Mouse (Mus musculus): ENCODE measurements around the gene Acsl6. TPM values are rescaled to one million over a fixed set of nuclear protein-coding genes. Genes with fewer than 3 reads are reported as not detected.

Acsl6 gene
- polyA plus RNA-seq, 1 experiment from 2014 or later, result 5.7 TPM

GRCm38 (mm10) chr11:54310588-54310987, 7.0 kb downstream of the Acsl6 start:
- ATAC-seq (ENCODE audit: insufficient number of reproducible peaks, low FRiP score, low TSS enrichment, low read depth), result no peak
- H3K36me3 ChIP-seq, result no peaks in the 10 kb centered on the region
- no peak overlapping the region for H3K9ac ChIP-seq
- 0 out of 2 replicates have a peak, but pooled peaks cover 4% of the 10 kb centered on the region for H3K4me1 ChIP-seq
- peaks cover 3% of the 10 kb centered on the region; the same call in 1 of the 2 replicates for H3K27me3 ChIP-seq
- WGBS, result 66% methylated on average over 2 of the region's 2 CpGs
- no peak overlapping the region for H3K4me2 ChIP-seq (replicated peaks)
- no peak overlapping the region for H3K27ac ChIP-seq (replicated peaks)
- no peaks in the 10 kb centered on the region for H3K9me3 ChIP-seq (replicated peaks)
- no peak overlapping the region for H3K4me3 ChIP-seq (replicated peaks)

- ATAC-seq (ENCODE audit: insufficient number of reproducible peaks, low FRiP score, low TSS enrichment, low read depth), result no peak
- H3K9ac ChIP-seq, result no peak overlapping the region
- H3K4me2 ChIP-seq (replicated peaks), result no peak overlapping the region
- no peak overlapping the region for H3K4me3 ChIP-seq (replicated peaks)
- H3K27ac ChIP-seq (replicated peaks), result no peak overlapping the region
- 0 out of 2 replicates have a peak, but pooled peaks cover 4% of the 10 kb centered on the region for H3K4me1 ChIP-seq
- no peaks in the 10 kb centered on the region for H3K36me3 ChIP-seq
- WGBS, result 13% methylated on average over 5 of the region's 5 CpGs
- H3K27me3 ChIP-seq, result no peaks in the 10 kb centered on the region
- no peaks in the 10 kb centered on the region for H3K9me3 ChIP-seq (replicated peaks)
Measured at GRCm38 (mm10) chr11:54312021-54312420, 8.4 kb downstream of the Acsl6 start.

- Histone ChIP-seq H3K36me3 (no peaks in the 10 kb centered on the region), H3K4me2 (replicated peaks) (no peak overlapping the region), H3K4me1 (0 out of 2 replicates have a peak, but pooled peaks cover 4% of the 10 kb centered on the region), H3K27ac (replicated peaks) (no peak overlapping the region), H3K27me3 (no peaks in the 10 kb centered on the region), H3K9ac (no peak overlapping the region), H3K9me3 (replicated peaks) (no peaks in the 10 kb centered on the region), H3K4me3 (replicated peaks) (no peak overlapping the region)
- ATAC-seq (ENCODE audit: insufficient number of reproducible peaks, low FRiP score, low TSS enrichment, low read depth), result no peak
- 9% methylated on average over 1 of the region's 1 CpGs for WGBS
Measured at GRCm38 (mm10) chr11:54312603-54313002, 9.0 kb downstream of the Acsl6 start.

GRCm38 (mm10) chr11:54313391-54314360, 10.1 kb downstream of the Acsl6 start:
- no peaks in the 10 kb centered on the region for H3K36me3 ChIP-seq
- no peak overlapping the region for H3K27ac ChIP-seq (replicated peaks)
- ATAC-seq (ENCODE audit: insufficient number of reproducible peaks, low FRiP score, low TSS enrichment, low read depth), result no peak
- H3K4me3 ChIP-seq (replicated peaks), result no peak overlapping the region
- no peaks in the 10 kb centered on the region for H3K9me3 ChIP-seq (replicated peaks)
- H3K27me3 ChIP-seq, result no peaks in the 10 kb centered on the region
- no peak overlapping the region for H3K9ac ChIP-seq
- WGBS, result 73% methylated on average over 7 of the region's 7 CpGs
- H3K4me1 ChIP-seq, result 0 out of 2 replicates have a peak, but pooled peaks cover 4% of the 10 kb centered on the region
- no peak overlapping the region for H3K4me2 ChIP-seq (replicated peaks)

- no peak; the same call in 1 of the 2 replicates for ATAC-seq (ENCODE audit: insufficient number of reproducible peaks, low FRiP score, low TSS enrichment, low read depth)
- H3K27me3 ChIP-seq, result no peaks in the 10 kb centered on the region
- 14% methylated on average over 3 of the region's 3 CpGs for WGBS
- H3K36me3 ChIP-seq, result no peaks in the 10 kb centered on the region
- no peak overlapping the region for H3K9ac ChIP-seq
- H3K4me2 ChIP-seq (replicated peaks), result no peak overlapping the region
- no peaks in the 10 kb centered on the region for H3K9me3 ChIP-seq (replicated peaks)
- 0 out of 2 replicates have a peak, but pooled peaks cover 4% of the 10 kb centered on the region for H3K4me1 ChIP-seq
- H3K4me3 ChIP-seq (replicated peaks), result no peak overlapping the region
- no peak overlapping the region for H3K27ac ChIP-seq (replicated peaks)
Measured at GRCm38 (mm10) chr11:54314740-54315139, 11.1 kb downstream of the Acsl6 start.

GRCm38 (mm10) chr11:54315336-54315735, 11.7 kb downstream of the Acsl6 start:
- H3K4me2 ChIP-seq (replicated peaks), result no peak overlapping the region
- H3K4me3 ChIP-seq (replicated peaks), result no peak overlapping the region
- H3K27me3 ChIP-seq, result no peaks in the 10 kb centered on the region

GRCm38 (mm10) chr11:54317361-54317760, 13.8 kb downstream of the Acsl6 start:
- ATAC-seq (ENCODE audit: insufficient number of reproducible peaks, low FRiP score, low TSS enrichment, low read depth), result no peak
- Histone ChIP-seq H3K4me3 (replicated peaks) (no peak overlapping the region), H3K9ac (no peak overlapping the region), H3K27me3 (no peaks in the 10 kb centered on the region), H3K36me3 (no peaks in the 10 kb centered on the region), H3K4me1 (no peaks in the 10 kb centered on the region), H3K4me2 (replicated peaks) (no peak overlapping the region), H3K27ac (replicated peaks) (no peak overlapping the region), H3K9me3 (replicated peaks) (no peaks in the 10 kb centered on the region)
- WGBS, result 87% methylated on average over 8 of the region's 8 CpGs

More at GRCm38 (mm10) chr11:54315336-54315735, 11.7 kb downstream of the Acsl6 start:
- no peaks in the 10 kb centered on the region for H3K9me3 ChIP-seq (replicated peaks)
- no peak overlapping the region for H3K9ac ChIP-seq
- H3K36me3 ChIP-seq, result no peaks in the 10 kb centered on the region
- 85% methylated on average over 5 of the region's 5 CpGs for WGBS
- H3K4me1 ChIP-seq, result 0 out of 2 replicates have a peak, but pooled peaks cover 4% of the 10 kb centered on the region
- no peak for ATAC-seq (ENCODE audit: insufficient number of reproducible peaks, low FRiP score, low TSS enrichment, low read depth)
- H3K27ac ChIP-seq (replicated peaks), result no peak overlapping the region

GRCm38 (mm10) chr11:54317795-54318194, 14.2 kb downstream of the Acsl6 start:
- no peaks in the 10 kb centered on the region for H3K27me3 ChIP-seq
- no peak for ATAC-seq (ENCODE audit: insufficient number of reproducible peaks, low FRiP score, low TSS enrichment, low read depth)

GRCm38 (mm10) chr11:54321802-54322532, 18.4 kb downstream of the Acsl6 start:
- Histone ChIP-seq H3K27ac (replicated peaks) (no peak overlapping the region), H3K9ac (no peak overlapping the region), H3K4me1 (no peaks in the 10 kb centered on the region), H3K9me3 (replicated peaks) (no peaks in the 10 kb centered on the region), H3K4me3 (replicated peaks) (no peak overlapping the region), H3K36me3 (no peaks in the 10 kb centered on the region), H3K27me3 (no peaks in the 10 kb centered on the region), H3K4me2 (replicated peaks) (no peak overlapping the region)
- ATAC-seq (ENCODE audit: insufficient number of reproducible peaks, low FRiP score, low TSS enrichment, low read depth), result no peak
- 69% methylated on average over 5 of the region's 5 CpGs for WGBS

More at GRCm38 (mm10) chr11:54317795-54318194, 14.2 kb downstream of the Acsl6 start:
- Histone ChIP-seq H3K4me2 (replicated peaks) (no peak overlapping the region), H3K27ac (replicated peaks) (no peak overlapping the region), H3K4me3 (replicated peaks) (no peak overlapping the region), H3K9me3 (replicated peaks) (no peaks in the 10 kb centered on the region), H3K4me1 (no peaks in the 10 kb centered on the region), H3K36me3 (no peaks in the 10 kb centered on the region), H3K9ac (no peak overlapping the region)
- 76% methylated on average over 3 of the region's 3 CpGs for WGBS

- ATAC-seq (ENCODE audit: insufficient number of reproducible peaks, low FRiP score, low TSS enrichment, low read depth), result no peak
- no peak overlapping the region for H3K9ac ChIP-seq
- H3K4me1 ChIP-seq, result no peaks in the 10 kb centered on the region
- no peak overlapping the region for H3K4me2 ChIP-seq (replicated peaks)
- H3K27ac ChIP-seq (replicated peaks), result no peak overlapping the region
- H3K9me3 ChIP-seq (replicated peaks), result no peaks in the 10 kb centered on the region
- no peaks in the 10 kb centered on the region for H3K27me3 ChIP-seq
- H3K4me3 ChIP-seq (replicated peaks), result no peak overlapping the region
- 71% methylated on average over 10 of the region's 10 CpGs for WGBS
- H3K36me3 ChIP-seq, result no peaks in the 10 kb centered on the region
Measured at GRCm38 (mm10) chr11:54331463-54332183, 28.0 kb downstream of the Acsl6 start.
